Mouse (Mus musculus) right cerebral cortex, postnatal 36 days (tissue): ENCODE results near the gene Tnfrsf1a.
A peak's percentile ranks its signal among the peaks of the same experiment; 100 is the strongest.

Source experiments
- DNase-seq, 2 experiments: peaks; one replicate each; pipeline ENCODE4 v3.0.0; 2022; ENCODE audit warnings: low spot score in 2 of 2, mixed read lengths in 1 of 2

Gene Tnfrsf1a

DNA sequence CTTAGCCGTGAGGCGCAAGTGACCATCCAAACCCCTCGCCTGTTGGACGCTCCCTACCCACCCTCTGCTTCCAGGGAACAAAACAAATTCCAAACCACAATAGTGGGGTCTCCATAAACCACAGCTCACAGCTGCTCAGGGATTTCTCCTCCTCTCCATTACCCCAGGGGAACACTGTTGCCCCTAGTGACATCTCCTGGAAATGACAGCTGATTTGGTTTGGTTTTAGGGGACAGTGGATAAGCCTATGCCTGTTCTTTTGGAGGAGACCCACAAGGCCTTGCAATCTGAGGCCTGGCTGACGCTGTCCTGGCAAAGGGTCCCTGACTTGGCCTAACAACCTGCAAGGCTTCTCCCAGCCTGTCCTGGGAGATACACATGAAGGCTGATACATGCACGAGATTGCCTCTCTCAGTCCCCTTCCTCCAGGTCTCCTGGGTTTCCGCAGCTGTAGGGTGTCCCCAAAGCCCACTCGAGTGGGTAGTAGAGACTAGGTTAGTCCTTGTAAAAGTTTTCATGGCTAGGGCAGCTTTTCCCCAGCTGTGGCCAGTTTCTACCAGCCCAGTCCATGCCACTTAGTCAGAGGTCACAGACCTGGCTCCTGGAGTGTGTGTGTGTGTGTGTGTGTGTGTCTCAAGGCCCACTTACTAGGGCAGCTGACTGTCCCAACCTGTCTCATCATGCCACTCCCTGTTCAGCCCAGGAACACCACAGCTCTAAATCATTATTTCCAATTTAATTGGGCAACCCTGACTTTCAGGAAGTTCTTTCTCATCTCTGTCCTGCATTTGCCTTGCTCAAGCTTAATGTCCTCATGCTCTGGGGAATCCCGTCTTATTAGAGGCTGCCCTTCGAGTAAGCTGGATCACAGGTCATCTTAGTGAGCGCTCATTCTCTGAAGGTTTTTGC is 36.2 kb downstream of the Tnfrsf1a start:
- DNase-seq, result no peak

- DNase-seq, result no peak
Measured at GRCm38 (mm10) chr6:125386080-125386479, 36.9 kb downstream of the Tnfrsf1a start.

GRCm38 (mm10) chr6:125389853-125390252 is 40.7 kb downstream of the Tnfrsf1a start:
- no peak for DNase-seq

GRCm38 (mm10) chr6:125405461-125406382 is 56.6 kb downstream of the Tnfrsf1a start:
- peak in 1 of 2 experiments; percentile 25 for DNase-seq

DNA sequence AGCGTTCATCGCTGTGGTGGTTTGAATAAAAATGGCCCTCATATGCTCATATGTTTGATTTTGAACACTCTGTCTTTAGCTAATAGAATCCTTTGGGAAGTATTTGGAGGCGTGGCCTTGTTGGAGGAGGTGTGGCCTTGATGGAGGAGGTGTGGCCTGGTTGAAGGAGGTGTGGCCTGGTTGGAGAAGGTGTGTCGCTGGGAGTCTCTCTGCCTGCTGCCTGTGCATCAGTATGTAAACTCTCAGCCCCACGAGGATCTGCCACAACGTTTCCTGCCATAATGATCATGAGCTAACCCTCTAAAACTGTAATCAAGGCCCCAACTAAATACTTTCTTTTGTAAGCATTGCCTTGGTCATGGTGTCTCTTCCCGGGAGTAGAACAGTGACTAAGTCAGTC is 58.1 kb downstream of the Tnfrsf1a start:
- DNase-seq, result no peak

DNA sequence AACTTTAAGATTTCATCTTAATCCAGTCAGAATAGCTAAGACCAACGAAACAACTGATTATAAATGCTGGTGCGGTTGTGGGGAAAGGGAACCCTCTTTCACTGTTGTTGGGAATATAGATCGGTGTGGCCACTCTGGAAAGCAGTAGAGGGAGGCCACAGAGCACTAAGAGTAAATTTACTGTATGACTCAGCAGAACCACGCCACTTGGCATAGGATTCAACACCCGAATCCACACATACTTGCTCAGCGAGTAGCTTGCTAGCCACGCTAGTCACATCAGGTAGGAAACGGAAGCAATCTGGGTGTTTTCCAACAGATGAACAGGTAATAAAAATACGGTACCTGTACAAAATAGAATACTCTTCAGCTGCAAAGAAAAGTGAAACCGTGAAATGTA is 58.5 kb downstream of the Tnfrsf1a start:
- DNase-seq, result no peak

GRCm38 (mm10) chr6:125410551-125410950 is 61.4 kb downstream of the Tnfrsf1a start:
- DNase-seq, result no peak

- DNase-seq, result no peak
Measured at GRCm38 (mm10) chr6:125410995-125411547, 61.9 kb downstream of the Tnfrsf1a start.

GRCm38 (mm10) chr6:125411661-125412060 is 62.5 kb downstream of the Tnfrsf1a start:
- no peak for DNase-seq
